8 mouse cellular contexts compared by ENCODE assay signal in genomic region chr16:44724083-44724787, GRCm38 (mm10). TPM values are rescaled to one million over a fixed set of nuclear protein-coding genes. Genes with fewer than 3 reads are reported as not detected.
A peak's percentile ranks its signal among the peaks of the same experiment; 100 is the strongest.
DNase-seq lines count a peak whose midpoint lies in the region; ATAC-seq and TF ChIP-seq lines count a peak whose summit lies in the region.

Gene Nepro, plus strand, starts transcription at chr16:44724301.

- WGBS in forebrain, embryonic 15.5 days, result under 1% methylated on average over 62 of the region's 64 CpGs
- WGBS in lung, embryonic 14.5 days, result under 1% methylated on average over 63 of the region's 64 CpGs
- WGBS in olfactory bulb, adult 2 months, result 1% methylated on average over 64 of the region's 64 CpGs
- WGBS in thymus, adult 2 months, result under 1% methylated on average over 64 of the region's 64 CpGs

- intact Hi-C loops in heart, postnatal 25 days (cut with DNase I), result loop anchor here (10.0 kb wide), 1 partner anchor 239 kb away; no protein-coding TSS in a partner anchor

- H3K36me3 ChIP-seq in forebrain, embryonic 15.5 days, result peaks cover 7% of the 10 kb centered on the region; the same call in 1 of the 2 replicates
- peaks cover 32% of the 10 kb centered on the region for H3K36me3 ChIP-seq in lung, embryonic 14.5 days (ENCODE audit: insufficient read depth)
- H3K36me3 ChIP-seq in thymus, adult 2 months (ENCODE audit: control insufficient read depth, insufficient read depth, low read length), result peaks cover 2% of the 10 kb centered on the region; the same call in 1 of the 2 replicates

- peak; percentile 68 for TF ChIP-seq POLR2A in olfactory bulb, adult 2 months (IDR thresholded peaks at IDR 0.05; ENCODE audit: insufficient read depth, low read depth, low read length)
- peak; percentile 63 for TF ChIP-seq POLR2A in thymus, adult 2 months (IDR thresholded peaks at IDR 0.05; ENCODE audit: control insufficient read depth, extremely low read depth, insufficient read depth, low read length, poor library complexity)

- peak; percentile 85 for DNase-seq in ES-CJ7 (ENCODE audit: low read depth, low spot score)
- peak; percentile 93 for DNase-seq in cerebellum, adult 11 months
- DNase-seq in heart, postnatal 25 days (ENCODE audit: low spot score), result peak; percentile 92
- DNase-seq in layer of hippocampus, adult 2 months (ENCODE audit: low spot score in 2 of 2), result peak; percentile 88 to 92
- DNase-seq in lung, embryonic 14.5 days, result peak; percentile 93
- DNase-seq in thymus, adult 2 months, result peak; percentile 91

- ATAC-seq in forebrain, embryonic 15.5 days (replicated peaks), result peak; percentile 97
- ATAC-seq in lung, embryonic 14.5 days (ENCODE audit: insufficient read depth), result peak; percentile 97

- no peak for TF ChIP-seq CTCF in layer of hippocampus, adult 2 months (conservative IDR thresholded peaks at IDR 0.05)
- TF ChIP-seq CTCF in lung, embryonic 14.5 days (IDR thresholded peaks at IDR 0.05; ENCODE audit: low read depth), result no peak
- no peak for TF ChIP-seq CTCF in olfactory bulb, adult 2 months (IDR thresholded peaks at IDR 0.05; ENCODE audit: insufficient read depth, low read depth, low read length)
- TF ChIP-seq CTCF in thymus, adult 2 months (IDR thresholded peaks at IDR 0.05; ENCODE audit: borderline replicate concordance, control insufficient read depth, extremely low read depth, insufficient read depth, low read length, poor library complexity), result peak; percentile 62; the same call in 1 of the 2 replicates

- peak within 1 kb of the TSS; percentile 64 for H3K4me2 ChIP-seq in forebrain, embryonic 15.5 days (replicated peaks)
- peak within 1 kb of the TSS; percentile 77 for H3K4me2 ChIP-seq in lung, embryonic 14.5 days

- no peaks in the 10 kb centered on the region for H3K9me3 ChIP-seq in forebrain, embryonic 15.5 days
- H3K9me3 ChIP-seq in lung, embryonic 14.5 days (ENCODE audit: low read depth, low read length), result no peaks in the 10 kb centered on the region

- peak within 1 kb of the TSS; percentile 77 for H3K4me3 ChIP-seq in forebrain, embryonic 15.5 days
- peak within 1 kb of the TSS; percentile 77 for H3K4me3 ChIP-seq in layer of hippocampus, adult 2 months
- H3K4me3 ChIP-seq in lung, embryonic 14.5 days (ENCODE audit: low read depth, low read length), result peak within 1 kb of the TSS; percentile 78
- H3K4me3 ChIP-seq in olfactory bulb, adult 2 months (ENCODE audit: insufficient read depth, low read depth, low read length), result peak within 1 kb of the TSS; percentile 82
- H3K4me3 ChIP-seq in thymus, adult 2 months (ENCODE audit: control insufficient read depth, insufficient read depth, low read length), result peak within 1 kb of the TSS; percentile 90

- peaks cover 27% of the 10 kb centered on the region for H3K4me1 ChIP-seq in forebrain, embryonic 15.5 days
- H3K4me1 ChIP-seq in lung, embryonic 14.5 days (ENCODE audit: insufficient read depth), result peaks cover 9% of the 10 kb centered on the region
- peaks cover 2% of the 10 kb centered on the region; the same call in 1 of the 2 replicates for H3K4me1 ChIP-seq in olfactory bulb, adult 2 months (ENCODE audit: control insufficient read depth, insufficient read depth, low read length)
- peaks cover 7% of the 10 kb centered on the region for H3K4me1 ChIP-seq in thymus, adult 2 months (replicated peaks; ENCODE audit: control insufficient read depth, insufficient read depth, low read length)

- H3K9ac ChIP-seq in forebrain, embryonic 15.5 days (replicated peaks), result peak within 1 kb of the TSS; percentile 87
- peak within 1 kb of the TSS; percentile 87 for H3K9ac ChIP-seq in lung, embryonic 14.5 days

- peak within 1 kb of the TSS; percentile 91 for H3K27ac ChIP-seq in forebrain, embryonic 15.5 days (replicated peaks)
- H3K27ac ChIP-seq in layer of hippocampus, adult 2 months, result peak within 1 kb of the TSS; percentile 94
- H3K27ac ChIP-seq in lung, embryonic 14.5 days (ENCODE audit: low read depth), result peak within 1 kb of the TSS; percentile 96
- H3K27ac ChIP-seq in olfactory bulb, adult 2 months (ENCODE audit: insufficient read depth, low read depth, low read length), result peak within 1 kb of the TSS; percentile 85
- H3K27ac ChIP-seq in thymus, adult 2 months (ENCODE audit: control insufficient read depth, insufficient read depth, low read length), result peak within 1 kb of the TSS; percentile 9; the same call in 1 of the 2 replicates

- no peaks in the 10 kb centered on the region for H3K27me3 ChIP-seq in forebrain, embryonic 15.5 days
- no peaks in the 10 kb centered on the region for H3K27me3 ChIP-seq in lung, embryonic 14.5 days (ENCODE audit: insufficient read depth, low read length)
- H3K27me3 ChIP-seq in thymus, adult 2 months (ENCODE audit: control insufficient read depth, insufficient read depth, low read length), result no peaks in the 10 kb centered on the region

RNA-seq across cellular contexts. Expression of gene Nepro, which starts in this region (rescaled TPM):
- 4.5 and 4.9 TPM in 2 replicates for polyA plus RNA-seq in forebrain, embryonic 15.5 days (2015; fragmentation: Nextera tagmentation; extraction: Ambion mirVana)
- 1 to 10 TPM; 3.5 to 4.2 TPM for total RNA-seq in heart, postnatal 25 days (2021)
- total RNA-seq in layer of hippocampus, adult 2 months (2021), result 1 to 10 TPM; 5.7 to 6.5 TPM
- 14.4 and 14.6 TPM in 2 replicates for polyA plus RNA-seq in lung, embryonic 14.5 days (2014; fragmentation: Nextera tagmentation; extraction: Ambion mirVana)
- polyA plus RNA-seq in olfactory bulb, adult 2 months (2012; ENCODE audit: insufficient read depth, insufficient read length, low replicate concordance, missing spikeins), result not detected in 2 replicates
- polyA plus RNA-seq in thymus, adult 2 months (2012; rRNA removed), result 6.8 and 7.9 TPM in 2 replicates

Comparison
In these comparisons a context has a peak if more than half of its experiments do, and no peak if none do; other contexts are left out.
1. Peak in every context shown above with its lines: DNase-seq, ATAC-seq, H3K4me3 ChIP-seq and H3K27ac ChIP-seq.
2. H3K27ac ChIP-seq: peak in every context shown above with its lines; median percentile 96 in lung, embryonic 14.5 days; 94 in layer of hippocampus, adult 2 months; 91 in forebrain, embryonic 15.5 days; 85 in olfactory bulb, adult 2 months; 9 in thymus, adult 2 months.